Mouse (Mus musculus) gastrocnemius, postnatal 10 days (tissue): ENCODE results near the gene Olfr1158. TPM values are rescaled to one million over a fixed set of nuclear protein-coding genes. Genes with fewer than 3 reads are reported as not detected.
"Not testable (repeated sequence)": the region's sequence is repeated elsewhere in the genome, so short reads cannot be mapped to it uniquely, and the experiment has no call there.

ENCODE experiments used
- DNase-seq: peaks from one replicate; pipeline ENCODE4 v3.0.0; 2021; ENCODE audit warnings: mixed read lengths
- long read RNA-seq, 2 experiments: library from polyadenylated mRNA; stranded (forward); transcript quantifications; one replicate each; pipeline ENCODE4 v2.0.0; 2021
- total RNA-seq, 2 experiments: library from RNA; stranded (reverse); gene quantifications; 2 replicates each; pipeline ENCODE4 v1.2.3; 2021

The Olfr1158 gene
- not detected for total RNA-seq
- long read RNA-seq, experiment 1 = 0 reads
- long read RNA-seq, experiment 2 = 0 reads

GRCm38 (mm10) chr2:87989813-87990212 lies at the start of gene Olfr1158:
Olfr1158 (plus strand) TSS chr2:87990113.
- DNase-seq = no peak

GRCm38 (mm10) chr2:87945037-87945436 lies 44.9 kb upstream of the Olfr1158 start, which contains the start of gene Olfr1155:
Olfr1155 (minus strand) TSS chr2:87945137.
- DNase-seq = no peak

- DNase-seq = no peak
These were observed 36.9 kb upstream of the Olfr1158 start, which contains the start of gene Olfr1156 for GRCm38 (mm10) chr2:87953000-87953399. Olfr1156 (minus strand) TSS chr2:87953100.

GRCm38 (mm10) chr2:87968199-87968598 lies 21.7 kb upstream of the Olfr1158 start, which contains the start of gene Olfr1157:
Olfr1157 (minus strand) TSS chr2:87968299.
- no peak for DNase-seq

DNA sequence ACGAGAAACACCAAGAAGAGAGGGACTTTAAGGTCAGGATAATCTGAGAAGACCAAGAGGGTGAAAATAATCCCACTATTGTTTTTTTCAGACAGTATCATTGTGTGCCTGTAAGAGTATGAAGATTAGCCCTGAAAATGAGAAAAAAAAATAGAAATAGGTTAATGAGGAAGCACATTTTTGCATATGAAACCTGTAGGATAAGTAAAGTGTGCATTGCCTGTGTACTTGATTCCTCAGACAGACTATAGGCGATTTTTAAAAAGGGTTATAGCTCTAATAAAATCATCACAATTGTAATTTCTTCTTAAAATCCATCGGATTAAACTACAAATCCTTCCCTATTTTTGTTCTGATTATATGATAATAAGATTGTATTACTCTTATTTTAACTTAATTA lies 15.3 kb upstream of the Olfr1158 start, which contains the start of gene Olfr74:
Olfr74 (minus strand) TSS at position 101 of the 400 bp plus-strand sequence.
- no peak for DNase-seq

- no peak for DNase-seq
These were observed 17.8 kb downstream of the Olfr1158 start, which contains the start of gene Olfr1160 for GRCm38 (mm10) chr2:88007515-88008318. Olfr1160 (minus strand) TSS chr2:88008268.

- not testable (repeated sequence) for DNase-seq
These were observed 32.6 kb downstream of the Olfr1158 start, which contains the start of gene Olfr1161 for GRCm38 (mm10) chr2:88022474-88022873. Olfr1161 (plus strand) TSS chr2:88022774.

DNA sequence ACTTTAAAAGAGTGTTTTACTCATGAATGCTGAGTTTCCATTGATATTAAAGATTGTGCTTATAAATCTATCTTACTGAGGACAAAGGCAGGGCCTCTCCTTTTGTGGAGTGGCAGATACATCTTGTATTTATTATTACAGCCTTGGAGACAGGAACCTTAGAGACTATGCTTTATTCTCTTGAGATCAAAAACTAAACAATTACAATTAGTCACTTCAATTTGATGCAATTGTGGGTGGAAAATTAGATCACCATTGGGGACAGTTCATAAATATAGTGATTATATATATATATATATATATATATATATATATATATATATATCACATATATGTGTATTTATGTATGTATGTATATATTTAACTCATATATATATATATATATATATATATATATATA lies 47.7 kb downstream of the Olfr1158 start, which contains the start of gene Olfr73:
Olfr73 (minus strand) TSS at position 101 of the 400 bp plus-strand sequence.
- no peak for DNase-seq

Other genes starting within 250 kb of the Olfr1158 start
- gene Olfr1140, start 246.4 kb upstream of the Olfr1158 start, total RNA-seq = not detected
- not detected for gene Olfr1141, start 236.1 kb upstream of the Olfr1158 start, total RNA-seq
- gene Olfr152, start 210.6 kb upstream of the Olfr1158 start, total RNA-seq = not detected
- not detected for gene Olfr1143, start 189.5 kb upstream of the Olfr1158 start, total RNA-seq
- not detected for gene Olfr1145, start 180.3 kb upstream of the Olfr1158 start, total RNA-seq
- not detected for gene Olfr1148, start 159.6 kb upstream of the Olfr1158 start, total RNA-seq
- not detected for gene Olfr1150-ps1, start 146.1 kb upstream of the Olfr1158 start, total RNA-seq
- not detected for gene Olfr1151, start 134.3 kb upstream of the Olfr1158 start, total RNA-seq
- not detected for gene Olfr1152, start 123.6 kb upstream of the Olfr1158 start, total RNA-seq
- not detected for gene Olfr1153, start 95.2 kb upstream of the Olfr1158 start, total RNA-seq
- gene Olfr1154, start 84.9 kb upstream of the Olfr1158 start, total RNA-seq = not detected
- not detected for gene Olfr1155, start 45.0 kb upstream of the Olfr1158 start, total RNA-seq
- gene Olfr1156, start 37.0 kb upstream of the Olfr1158 start, total RNA-seq = not detected
- not detected for gene Olfr1157, start 21.8 kb upstream of the Olfr1158 start, total RNA-seq
- gene Olfr74, start 15.4 kb upstream of the Olfr1158 start, total RNA-seq = not detected
- not detected for gene Olfr1160, start 18.2 kb downstream of the Olfr1158 start, total RNA-seq
- not detected for gene Olfr1161, start 32.7 kb downstream of the Olfr1158 start, total RNA-seq
- gene Olfr73, start 47.6 kb downstream of the Olfr1158 start, total RNA-seq = not detected
- not detected for gene Olfr1162, start 61.0 kb downstream of the Olfr1158 start, total RNA-seq
- not detected for gene Olfr1163, start 81.7 kb downstream of the Olfr1158 start, total RNA-seq
- gene Olfr1164, start 103.9 kb downstream of the Olfr1158 start, total RNA-seq = not detected
- not detected for gene Olfr1166, start 138.2 kb downstream of the Olfr1158 start, total RNA-seq
- not detected for gene Olfr1167, start 165.1 kb downstream of the Olfr1158 start, total RNA-seq
- gene Olfr1168, start 191.8 kb downstream of the Olfr1158 start, total RNA-seq = not detected
- gene Olfr1170, start 238.2 kb downstream of the Olfr1158 start, total RNA-seq = not detected